Mouse (Mus musculus) mouse embryonic stem cell (cell line): ENCODE measurements around the gene Mtfr1l.

Experiments used
- in situ Hi-C, 2 experiments: fragments of 300-500 bp; cut with MboI; formaldehyde crosslinking; loops; 1 replicate in 1 of 2; 3 replicates in 1 of 2; pipeline ENCODE4 v1.14.3; 2019 to 2020; ENCODE audit warnings: low sequenced_read_pairs in 2 of 2, low pct_unique_long_range_greater_than_20kb in 1 of 2, mixed read lengths in 1 of 2; ENCODE audit not compliant: unreplicated experiment in 1 of 2

Gene Mtfr1l

DNA sequence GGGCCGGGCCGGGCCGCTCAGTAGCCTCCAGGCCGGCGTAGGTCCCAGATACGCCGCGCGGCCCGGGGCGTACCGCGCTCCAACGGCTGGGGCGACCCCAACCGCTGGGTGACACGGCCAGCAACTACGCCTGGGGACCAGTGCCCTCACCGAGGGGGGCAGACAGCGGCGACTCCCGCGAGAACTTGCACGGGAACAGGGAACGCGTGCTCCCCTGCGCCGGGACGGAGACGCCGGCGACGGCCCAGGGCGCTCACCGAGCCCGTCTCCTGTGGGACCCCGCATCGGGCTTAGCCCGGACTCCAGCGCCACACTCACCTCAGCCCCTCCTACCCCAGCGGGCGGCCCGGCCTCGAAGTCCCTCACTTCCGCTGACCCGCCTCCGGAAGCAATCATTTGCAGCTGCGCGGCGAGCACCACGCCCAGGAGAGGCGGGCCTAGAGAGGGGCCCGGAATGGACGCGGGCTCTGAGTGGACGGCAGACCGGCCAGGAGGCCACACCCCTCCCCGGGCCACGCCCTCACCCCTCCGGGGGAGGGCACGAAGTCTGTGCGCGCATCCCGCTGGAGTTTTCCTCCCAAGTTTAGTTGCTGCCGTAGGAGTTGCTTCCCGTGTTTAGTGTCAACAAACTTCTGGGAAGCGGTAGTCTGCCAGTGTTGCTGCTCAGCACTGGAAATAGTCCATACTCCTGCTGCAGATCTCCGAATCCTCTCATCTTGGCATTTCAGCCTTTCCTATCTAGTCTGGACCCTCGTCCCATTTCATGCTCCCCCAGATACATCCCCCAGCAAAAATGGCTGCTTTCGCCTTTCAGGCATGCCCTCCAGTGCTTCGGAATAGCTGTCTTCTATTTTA lies at the start of gene Mtfr1l:
Mtfr1l (minus strand) TSS at position 456 of the 855 bp plus-strand sequence.
- in situ Hi-C loops = no loop called here

DNA sequence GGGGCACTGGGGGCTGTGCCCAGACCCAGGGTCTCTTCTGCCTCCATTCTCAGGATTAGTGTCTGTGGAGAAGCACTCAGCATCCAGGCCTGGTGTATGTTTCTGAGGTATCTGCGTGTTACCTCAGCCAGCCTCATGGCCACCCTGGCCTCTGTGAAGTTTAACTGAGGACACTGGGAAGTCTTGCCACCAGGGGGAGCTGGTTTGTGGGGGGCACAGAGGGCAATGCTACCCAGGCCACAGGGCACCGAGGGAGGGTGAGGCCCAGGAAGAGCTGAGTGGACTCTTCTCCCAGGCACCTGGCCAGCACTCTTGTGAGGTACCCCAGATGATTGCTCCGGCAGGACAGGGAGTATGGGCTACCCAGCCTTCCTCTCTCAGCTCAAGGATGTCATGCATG lies 48.3 kb upstream of the Mtfr1l start:
- in situ Hi-C loops = no loop called here

DNA sequence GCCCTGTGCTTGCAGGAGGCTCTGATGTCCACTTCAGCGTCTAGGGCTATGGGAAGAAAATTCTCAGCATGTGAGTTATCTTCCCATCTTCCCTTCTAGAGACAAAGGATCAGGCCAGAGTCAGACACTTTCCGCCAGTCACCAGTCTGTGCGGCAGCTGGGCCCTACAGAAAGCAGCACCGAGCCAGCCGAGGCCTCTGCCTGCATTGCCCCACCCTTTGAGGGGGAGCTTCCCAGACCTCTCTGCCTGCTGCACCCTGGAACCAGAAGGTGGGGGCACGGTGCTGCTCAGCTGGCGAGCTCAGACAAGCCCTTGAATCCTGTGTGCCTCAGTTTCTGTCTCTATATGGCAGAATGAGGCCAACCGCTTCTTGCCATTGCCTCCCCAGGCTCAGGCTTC lies 46.2 kb upstream of the Mtfr1l start:
- in situ Hi-C loops = no loop called here

DNA sequence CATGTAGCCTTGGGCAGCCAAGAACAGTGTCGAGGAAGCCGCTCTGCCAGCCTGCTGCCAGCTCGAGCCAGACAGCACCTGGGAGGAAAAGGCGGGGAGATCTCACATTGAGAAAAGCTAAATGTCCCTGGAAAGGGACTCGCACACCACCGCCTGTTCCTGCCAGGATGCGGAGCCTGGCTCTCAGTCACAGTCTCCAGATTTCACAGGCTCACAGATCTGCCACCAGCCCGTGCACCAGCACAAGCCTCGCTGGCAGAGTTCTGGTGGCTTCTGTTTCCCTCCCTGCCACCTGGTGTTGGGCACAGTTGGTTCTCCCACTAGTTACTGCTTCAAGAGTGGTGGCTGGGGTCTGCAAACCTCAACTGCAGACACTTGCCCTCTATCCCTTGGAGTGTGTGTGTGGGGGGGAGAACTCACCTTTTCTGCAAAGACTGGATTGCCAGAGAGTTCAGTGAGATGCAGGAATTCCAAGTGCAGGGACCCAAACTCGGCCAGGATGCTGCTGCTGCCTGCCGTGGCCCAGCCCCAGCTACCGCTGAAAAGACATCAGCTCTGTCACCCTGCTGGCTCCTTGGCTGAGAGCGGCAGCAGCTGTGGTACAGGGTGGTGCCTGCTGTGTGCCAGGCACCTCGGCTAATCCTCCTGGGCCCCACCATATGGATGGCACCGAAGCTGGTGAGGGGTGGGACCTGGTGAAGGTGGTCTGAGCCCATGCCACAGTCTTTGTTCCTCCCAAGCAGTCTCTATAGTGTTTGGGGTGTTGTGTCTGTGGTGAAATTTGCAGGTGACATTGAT lies 45.4 kb upstream of the Mtfr1l start:
- in situ Hi-C loops = no loop called here

DNA sequence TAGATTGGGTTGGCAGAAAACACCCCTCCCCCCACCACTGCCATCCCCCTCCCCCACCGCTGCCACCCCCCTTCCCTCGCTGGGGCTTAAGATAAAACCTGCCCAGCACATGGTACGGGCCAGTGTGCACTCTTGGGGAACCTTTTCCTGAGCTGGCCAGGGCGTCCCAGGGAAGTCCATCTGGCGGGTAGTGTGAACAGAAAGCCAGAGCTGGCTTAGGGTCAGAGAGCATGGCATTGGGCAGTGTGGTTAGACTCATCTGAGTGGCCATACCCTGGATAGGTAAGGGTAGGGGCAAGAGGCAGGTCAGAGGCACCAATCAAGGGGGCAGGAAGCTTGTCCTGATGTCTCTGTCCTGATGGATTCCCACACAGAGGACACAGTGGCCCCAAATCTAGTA lies 44.4 kb upstream of the Mtfr1l start:
- in situ Hi-C loops = no loop called here

DNA sequence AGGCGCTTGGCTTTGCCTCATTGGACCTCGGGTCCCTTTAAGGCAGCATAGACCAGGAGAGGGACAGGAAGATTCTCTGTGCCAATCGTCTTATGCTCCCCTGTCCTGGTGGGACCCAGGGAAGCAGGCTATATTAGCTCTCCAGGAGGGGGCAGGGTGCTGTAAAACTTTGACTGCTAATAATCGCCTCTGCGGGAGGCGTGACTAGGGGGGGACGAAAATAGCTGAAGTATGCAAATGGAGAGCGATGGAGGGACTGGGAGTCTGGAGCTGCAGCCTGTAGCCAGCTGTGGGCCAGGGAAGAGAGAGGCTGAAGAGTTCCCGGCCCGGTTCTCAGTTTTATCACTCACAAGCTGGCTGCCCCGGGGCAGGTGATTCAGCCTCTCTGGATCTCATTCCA lies 44.0 kb upstream of the Mtfr1l start:
- in situ Hi-C loops = no loop called here

DNA sequence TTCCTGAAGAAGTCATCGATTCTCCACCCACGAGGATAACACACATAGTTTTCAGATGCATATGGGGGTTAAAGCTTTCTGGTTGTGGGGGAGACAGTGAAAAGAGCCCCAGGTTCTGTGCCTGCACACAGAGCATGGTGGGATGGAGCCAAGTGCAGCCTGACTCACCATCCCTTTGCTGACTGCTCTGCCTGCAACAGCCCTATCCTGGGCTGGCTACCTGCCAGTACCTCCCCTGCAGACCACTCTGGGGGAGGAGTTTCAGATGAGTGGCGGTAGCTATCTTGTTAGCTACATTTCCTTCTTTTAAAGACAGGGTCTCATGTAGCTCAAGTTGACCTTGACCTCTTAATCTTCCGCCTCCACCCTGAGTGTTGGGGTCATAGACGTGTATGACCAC lies 43.2 kb upstream of the Mtfr1l start:
- in situ Hi-C loops = no loop called here

DNA sequence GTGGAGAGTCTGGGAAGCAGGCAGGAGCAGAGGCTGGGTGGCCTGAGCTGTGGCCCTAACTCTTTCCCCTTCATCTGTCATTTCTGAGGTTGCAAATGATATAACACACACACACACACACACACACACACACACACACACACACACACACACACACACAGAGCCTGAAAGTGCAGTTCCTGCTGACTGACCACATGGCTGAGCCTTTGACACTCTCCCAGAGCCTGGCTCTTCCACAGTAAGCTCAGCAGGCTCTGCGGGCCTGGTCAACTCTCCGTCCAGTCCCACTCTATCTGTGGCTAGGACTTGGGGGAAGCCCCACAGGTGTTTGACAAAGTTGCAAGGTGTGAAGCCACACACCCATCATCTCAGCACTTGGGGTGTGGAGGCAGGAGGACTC lies 42.1 kb upstream of the Mtfr1l start:
- in situ Hi-C loops = no loop called here

DNA sequence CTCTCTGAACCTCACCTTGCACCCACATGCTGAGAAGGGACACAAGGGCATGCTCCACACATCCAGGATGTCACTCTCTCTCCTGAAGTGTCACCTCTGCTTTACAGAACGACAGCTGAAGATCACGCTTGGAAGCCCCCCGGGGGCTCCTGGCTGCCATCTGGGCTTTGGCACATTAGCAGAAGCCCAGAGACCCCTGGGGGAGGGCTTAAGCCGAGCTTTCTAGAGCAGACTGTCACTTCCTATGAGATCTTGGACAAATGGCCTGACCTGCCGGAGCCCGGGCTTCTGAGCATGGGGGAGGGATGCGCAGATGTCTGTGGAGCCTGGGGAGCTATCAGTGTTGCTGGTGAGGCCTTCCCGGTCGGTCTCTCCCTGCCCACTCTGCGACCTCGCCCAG lies 40.3 kb upstream of the Mtfr1l start:
- in situ Hi-C loops = no loop called here

DNA sequence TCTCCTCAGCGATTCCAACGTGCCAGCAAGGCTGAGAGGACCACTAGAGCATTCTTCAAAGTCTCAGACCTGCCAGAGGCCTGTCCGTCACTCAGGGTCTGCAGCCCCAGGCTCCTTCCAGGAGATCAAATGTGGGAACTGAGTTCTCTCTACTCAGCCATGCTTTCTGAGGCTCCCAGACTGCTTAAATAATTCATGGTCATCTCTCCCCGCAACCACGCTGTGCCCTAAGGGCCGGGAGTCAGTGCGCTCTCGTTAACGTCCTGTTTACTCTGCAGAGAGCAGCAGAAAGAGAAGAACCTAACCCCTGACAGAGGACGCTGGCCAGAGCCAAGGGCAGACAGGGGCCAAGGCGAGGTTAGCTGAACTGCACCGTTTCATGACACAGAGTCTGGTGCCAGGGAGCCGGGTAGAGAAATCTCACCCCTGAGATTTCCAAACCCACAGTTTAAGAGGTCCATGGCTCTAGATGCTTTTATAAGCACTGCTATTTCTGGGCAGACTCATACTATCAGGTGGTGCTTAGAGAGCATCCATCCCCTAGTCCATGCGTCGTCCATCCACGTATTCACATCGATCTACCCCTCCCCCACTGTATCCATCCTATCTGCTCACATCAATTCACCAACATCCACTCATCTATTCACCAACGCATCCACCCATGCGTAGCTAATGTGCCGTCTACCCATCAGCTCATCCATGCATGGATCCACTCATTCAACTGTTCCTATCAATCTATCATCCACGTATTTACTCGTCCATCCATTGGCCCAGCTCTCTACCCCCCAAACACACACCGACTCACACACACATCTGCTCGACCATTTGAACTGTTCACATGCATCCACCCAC lies 37.5 kb upstream of the Mtfr1l start:
- in situ Hi-C loops = no loop called here

DNA sequence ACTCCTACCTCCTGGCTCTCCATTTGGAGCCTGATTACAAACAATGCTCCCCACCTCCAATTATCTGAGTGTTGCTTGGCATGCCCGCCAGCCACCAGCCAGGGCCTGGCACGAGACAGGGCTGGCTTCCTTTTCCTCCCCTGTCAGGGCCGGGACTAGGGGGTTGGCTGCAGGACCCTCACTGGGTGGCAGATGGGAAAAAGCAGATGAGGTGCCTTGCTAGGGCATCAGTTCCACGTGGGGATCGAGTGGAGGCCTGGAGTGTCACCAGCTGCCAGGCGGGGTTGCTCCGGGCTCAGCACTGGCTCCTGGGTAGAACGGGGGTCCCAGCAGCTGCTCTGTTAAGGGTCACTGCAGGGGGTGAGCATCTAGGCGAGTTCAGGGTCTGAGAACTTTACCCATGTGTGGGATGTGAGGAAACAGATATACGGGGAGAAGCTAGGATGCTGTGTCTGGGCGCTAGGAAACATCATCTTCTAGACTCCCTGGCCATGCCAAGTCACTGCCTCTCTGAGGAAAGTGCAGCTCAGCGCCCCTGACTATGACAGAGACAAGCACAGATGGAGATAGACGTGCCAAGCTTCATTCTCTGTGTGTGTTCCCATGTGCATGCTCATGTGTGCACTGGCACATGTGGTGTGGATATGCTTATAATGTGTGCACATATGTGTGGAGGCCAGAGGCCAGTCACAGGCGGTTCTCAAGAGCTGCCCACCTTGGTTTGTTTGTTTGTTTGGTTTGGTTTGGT lies 35.7 kb upstream of the Mtfr1l start:
- in situ Hi-C loops = no loop called here

DNA sequence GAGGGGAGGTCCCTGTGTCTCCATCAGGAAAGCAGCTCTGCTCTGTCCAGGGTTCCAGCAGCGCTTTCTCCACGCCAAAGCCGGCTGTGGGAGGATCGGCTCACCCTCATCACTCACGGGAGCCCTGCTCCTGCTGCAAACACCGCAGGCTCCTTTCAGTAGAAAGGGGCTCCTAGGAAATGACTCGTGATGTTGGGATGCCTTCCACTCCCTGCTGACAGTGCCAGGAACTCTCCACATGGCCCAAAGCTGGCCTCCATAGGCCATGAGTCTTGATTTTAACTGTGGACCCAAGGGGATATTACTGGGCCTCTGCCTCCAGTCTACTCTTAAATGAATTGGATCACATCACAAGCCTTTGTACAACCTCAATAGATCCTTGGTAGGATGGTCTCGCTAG lies 34.6 kb upstream of the Mtfr1l start:
- in situ Hi-C loops = no loop called here

DNA sequence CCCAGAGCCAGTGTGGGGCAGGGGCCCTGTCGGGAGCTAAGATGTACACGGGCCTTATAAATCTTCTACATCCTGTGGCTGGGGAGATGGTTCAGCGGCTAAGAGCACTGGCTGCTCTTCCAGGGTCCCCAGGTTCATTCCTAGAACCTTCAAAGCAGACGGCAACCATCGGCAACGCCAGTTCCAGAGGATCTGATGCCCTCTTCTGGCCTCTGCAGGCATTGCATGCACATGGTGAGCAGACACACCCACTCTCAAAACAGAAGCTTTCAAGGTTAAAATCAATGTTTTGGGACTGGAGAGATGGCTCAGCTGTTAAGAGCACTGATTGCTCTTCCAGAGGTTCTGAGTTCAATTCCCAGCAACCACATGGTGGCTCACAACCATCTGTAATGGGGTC lies 34.0 kb upstream of the Mtfr1l start:
- in situ Hi-C loops = no loop called here

DNA sequence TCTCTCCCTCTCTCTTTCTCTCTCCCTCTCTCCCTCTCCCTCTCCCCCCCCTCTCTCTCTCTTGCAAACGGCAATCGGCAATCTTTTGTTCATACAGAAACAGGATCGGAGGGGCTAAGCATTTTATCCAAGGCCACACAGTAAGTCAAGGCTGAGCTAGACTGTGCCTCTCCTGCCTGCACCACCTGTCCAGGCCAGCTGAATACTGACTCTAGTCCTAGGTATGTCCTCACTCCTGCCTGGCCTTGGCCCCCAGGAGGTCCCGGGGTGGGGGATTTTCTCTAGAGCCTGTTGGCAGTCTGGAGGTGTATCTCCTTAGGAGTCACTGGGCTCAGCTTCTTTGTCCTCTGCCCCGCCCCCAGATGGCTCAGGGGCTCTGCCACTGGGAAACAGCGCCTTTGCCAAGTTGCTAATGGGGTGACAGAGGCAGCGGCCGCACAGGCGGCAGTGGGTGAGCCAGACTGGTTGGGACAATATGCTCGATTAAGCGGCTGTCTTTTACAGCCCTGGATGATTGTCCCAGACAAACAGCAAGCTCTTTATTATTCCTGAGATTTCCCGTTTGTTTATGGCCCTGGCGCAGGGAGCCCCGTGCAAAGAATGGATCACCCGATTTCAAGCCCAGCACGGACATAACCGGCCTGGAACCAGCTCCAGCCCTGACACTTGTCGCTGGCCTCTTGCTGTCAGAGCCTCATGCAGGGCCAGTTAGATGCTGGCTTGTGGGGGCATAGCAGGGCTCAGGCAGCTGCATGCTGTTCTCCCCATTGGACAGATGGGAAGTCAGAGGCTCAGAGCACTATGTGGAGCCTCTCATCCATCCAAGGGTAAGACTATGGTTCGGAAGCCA lies 32.4 kb upstream of the Mtfr1l start:
- in situ Hi-C loops = no loop called here

DNA sequence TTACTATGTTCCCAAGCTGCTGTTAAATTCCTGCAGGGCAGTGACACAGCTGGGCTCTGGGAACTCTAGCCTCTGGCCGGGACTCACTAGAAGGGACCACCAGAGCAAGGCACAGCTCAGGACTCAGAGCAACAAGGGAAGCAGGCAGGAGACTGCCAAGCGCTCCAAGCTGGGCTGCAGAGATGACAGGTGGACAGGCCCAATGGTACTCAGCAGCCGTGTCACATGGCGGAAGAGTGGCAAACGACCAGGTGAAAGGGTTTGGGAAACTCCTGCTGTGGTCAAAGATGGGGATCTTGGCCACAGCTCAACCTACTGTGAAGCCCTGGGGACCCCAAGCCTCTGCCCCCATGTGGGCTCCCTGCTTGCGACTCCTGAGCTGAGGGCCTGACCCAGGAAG lies 28.9 kb upstream of the Mtfr1l start:
- in situ Hi-C loops = no loop called here

DNA sequence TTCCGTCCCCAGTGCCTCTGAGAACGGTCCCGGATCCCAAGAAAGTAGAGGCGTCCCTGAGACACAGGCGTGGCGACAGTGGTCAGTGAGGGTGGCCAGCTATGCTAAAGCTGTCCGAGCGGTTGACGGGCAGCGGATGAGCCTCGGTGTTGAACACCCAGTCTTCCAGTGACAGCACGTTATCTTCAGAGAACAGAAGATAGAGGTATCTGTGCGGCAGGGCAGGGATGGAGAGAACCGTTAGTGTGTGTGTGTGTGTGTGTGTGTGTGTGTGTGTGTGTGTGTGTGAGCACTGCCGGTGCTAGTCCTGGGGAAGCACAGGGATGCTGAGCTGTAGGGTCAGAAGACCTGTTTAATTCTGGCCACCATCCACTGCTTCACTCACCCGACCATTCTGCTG lies 28.4 kb upstream of the Mtfr1l start:
- in situ Hi-C loops = no loop called here

DNA sequence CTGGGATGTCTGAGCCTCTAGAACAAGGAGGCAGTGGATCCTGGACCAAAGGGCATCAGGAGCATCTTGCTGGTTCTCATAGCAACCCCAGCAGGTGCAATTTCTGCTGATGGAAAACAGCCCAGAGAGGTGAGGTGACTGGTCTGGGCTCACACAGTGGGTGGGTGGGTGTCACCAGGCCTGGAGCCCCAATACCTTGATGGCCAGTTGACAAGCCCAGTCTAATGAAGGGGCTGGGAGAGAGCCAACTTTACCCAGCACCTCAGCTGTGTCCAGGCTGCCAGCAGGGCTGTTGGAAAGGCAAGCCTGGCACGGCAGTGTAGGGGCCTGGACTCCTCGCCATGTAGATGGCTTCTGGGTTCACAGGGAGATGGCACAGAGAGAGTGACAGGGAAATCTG lies 26.8 kb upstream of the Mtfr1l start:
- in situ Hi-C loops = no loop called here

DNA sequence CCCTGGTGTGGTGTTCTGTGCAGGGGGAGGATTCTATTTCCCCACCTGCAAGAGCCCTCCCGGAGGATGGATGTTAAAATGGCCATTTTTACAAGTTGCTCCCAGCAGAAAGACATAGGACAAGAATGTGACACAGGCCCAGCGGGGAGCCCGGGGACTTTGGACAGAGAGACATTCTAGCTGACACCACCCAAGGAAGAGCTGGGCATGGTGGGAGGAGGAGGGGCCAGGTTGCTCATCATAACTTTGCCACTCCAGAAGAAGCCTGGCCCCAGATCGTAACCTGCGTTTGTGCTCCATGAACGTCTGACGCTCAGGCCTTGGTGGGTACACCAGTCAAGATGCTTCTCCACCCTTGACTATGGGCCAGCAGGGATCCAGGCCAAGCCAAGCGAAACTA lies 25.5 kb upstream of the Mtfr1l start:
- in situ Hi-C loops = no loop called here
